Mouse (Mus musculus) midbrain, postnatal 0 days (tissue): ENCODE results near the gene Sytl2. TPM values are rescaled to one million over a fixed set of nuclear protein-coding genes. Genes with fewer than 3 reads are reported as not detected.

Experiments used
- ATAC-seq: fragments of 200-750 bp; cut with Nextera tagmentation; 2 replicates; pipeline ENCODE4 v1.8.0; 2017; ENCODE audit warnings: moderate number of reproducible peaks, mild to moderate bottlenecking, moderate TSS enrichment, moderate library complexity; ENCODE audit not compliant: low FRiP score
- DNase-seq: peaks from one replicate; pipeline ENCODE4 v3.0.0-alpha.2; 2015; ENCODE audit warnings: low spot score
- H3K27ac ChIP-seq: fragments of 300-500 bp; sonication (generic); 2 replicates; pipeline ENCODE4 v1.5.1; 2014; ENCODE audit warnings: low read depth, mild to moderate bottlenecking, low read length, mixed read lengths
- H3K27me3 ChIP-seq: fragments of 300-500 bp; sonication (generic); 2 replicates; pipeline ENCODE4 v1.6.1; 2014; ENCODE audit warnings: low read length, control low read depth, mixed read lengths; ENCODE audit not compliant: insufficient read depth
- H3K36me3 ChIP-seq: fragments of 300-500 bp; sonication (generic); 2 replicates; pipeline ENCODE4 v1.6.1; 2014; ENCODE audit warnings: low read length, control low read depth, mixed read lengths; ENCODE audit not compliant: insufficient read depth
- H3K4me1 ChIP-seq: fragments of 300-500 bp; sonication (generic); 2 replicates; pipeline ENCODE4 v1.6.1; 2014; ENCODE audit warnings: mild to moderate bottlenecking, control low read depth, antibody characterized with exemption, low read length, mixed read lengths; ENCODE audit not compliant: insufficient read depth
- H3K4me2 ChIP-seq: fragments of 300-500 bp; sonication (generic); 2 replicates; pipeline ENCODE4 v1.6.1; 2014; ENCODE audit warnings: low read depth, mild to moderate bottlenecking, low read length, mixed read lengths; ENCODE audit not compliant: poor library complexity, severe bottlenecking
- H3K4me3 ChIP-seq: fragments of 300-500 bp; sonication (generic); 2 replicates; pipeline ENCODE4 v1.5.1; 2014; ENCODE audit warnings: low read depth, mild to moderate bottlenecking, low read length, moderate library complexity
- H3K9ac ChIP-seq: fragments of 300-500 bp; sonication (generic); replicated peaks from 2 replicates; pipeline ENCODE4 v1.6.1; 2014; ENCODE audit warnings: mild to moderate bottlenecking, low read length, moderate library complexity, mixed read lengths; ENCODE audit not compliant: poor library complexity, severe bottlenecking
- H3K9me3 ChIP-seq: fragments of 300-500 bp; sonication (generic); 2 replicates; pipeline ENCODE4 v1.6.1; 2016; ENCODE audit warnings: low read length, control low read depth
- CTCF ChIP-seq: IDR thresholded peaks from 2 replicates; pipeline ENCODE4 v1.5.1; 2016; ENCODE audit warnings: antibody characterized with exemption, mild to moderate bottlenecking
- whole genome bisulfite sequencing: fragments of 180-500 bp; shearing (Covaris S2); extraction: QIAGEN DNeasy Blood & Tissue Kit; methylation state at CpG from one replicate; pipeline ENCODE4 v1.1.7; 2014; 5-methylcytosine and 5-hydroxymethylcytosine counted together
- polyA plus RNA-seq: library from polyadenylated mRNA; unstranded; fragments of >200 nt; fragmentation: Nextera tagmentation; extraction: Ambion mirVana; gene quantifications from 2 replicates; pipeline ENCODE4 v1.2.1, GENCODE M21; 2015
- total RNA-seq: library from RNA; depleted of rRNA; stranded (reverse); fragments of >200 nt; gene quantifications from 2 replicates; pipeline ENCODE4 v1.2.3, GENCODE M21; 2014

Sytl2 gene
- total and polyA plus RNA-seq, 2 experiments from 2014 or later, result 8.7 to 11.0 TPM

- H3K36me3 ChIP-seq, result no peaks in the 10 kb centered on the region
- no peak for TF ChIP-seq CTCF
- no peaks in the 10 kb centered on the region for H3K9me3 ChIP-seq
- DNase-seq, result no peak
- H3K4me3 ChIP-seq, result no peak overlapping the region
- no peaks in the 10 kb centered on the region for H3K27me3 ChIP-seq
- H3K9ac ChIP-seq, result no peak overlapping the region
- no peak overlapping the region for H3K27ac ChIP-seq
- ATAC-seq, result no peak
- 91% methylated on average over 4 of the region's 4 CpGs for WGBS
- H3K4me1 ChIP-seq, result no peaks in the 10 kb centered on the region
- H3K4me2 ChIP-seq, result no peak overlapping the region
Observed at GRCm38 (mm10) chr7:90440044-90440443, 138.0 kb downstream of the Sytl2 start.

- 7% methylated on average over 4 of the region's 4 CpGs for WGBS
- TF ChIP-seq CTCF, result no peak
- H3K9me3 ChIP-seq, result no peaks in the 10 kb centered on the region
Observed at GRCm38 (mm10) chr7:90442070-90442469, 140.0 kb downstream of the Sytl2 start.

GRCm38 (mm10) chr7:90442518-90443080 is 140.5 kb downstream of the Sytl2 start, which contains the start of gene Crebzf:
Gene Crebzf, plus strand, starts transcription at chr7:90442729.
- H3K4me2 ChIP-seq, result peak within 1 kb of the TSS; percentile 79
- no peaks in the 10 kb centered on the region for H3K27me3 ChIP-seq
- peak within 1 kb of the TSS; percentile 99 for H3K4me3 ChIP-seq
- no peak for TF ChIP-seq CTCF
- H3K36me3 ChIP-seq, result no peaks in the 10 kb centered on the region
- under 1% methylated on average over 51 of the region's 54 CpGs for WGBS
- H3K9me3 ChIP-seq, result no peaks in the 10 kb centered on the region
- ATAC-seq, result peak; percentile 98
- H3K9ac ChIP-seq, result peak within 1 kb of the TSS; percentile 99
- H3K27ac ChIP-seq, result peak within 1 kb of the TSS; percentile 98
- peak; percentile 99 for DNase-seq
- no peaks in the 10 kb centered on the region for H3K4me1 ChIP-seq

More at GRCm38 (mm10) chr7:90442070-90442469, 140.0 kb downstream of the Sytl2 start:
- Histone ChIP-seq H3K27me3 (no peaks in the 10 kb centered on the region), H3K27ac (peak overlapping the region; percentile 98), H3K9ac (peak overlapping the region; percentile 99), H3K4me1 (no peaks in the 10 kb centered on the region), H3K36me3 (no peaks in the 10 kb centered on the region), H3K4me2 (peak overlapping the region; percentile 41), H3K4me3 (peak overlapping the region; percentile 99)
- peak; percentile 6 for ATAC-seq
- DNase-seq, result no peak

GRCm38 (mm10) chr7:90443101-90444091 is 141.3 kb downstream of the Sytl2 start:
- Histone ChIP-seq H3K9me3 (no peaks in the 10 kb centered on the region), H3K4me3 (peak overlapping the region; percentile 99), H3K27me3 (no peaks in the 10 kb centered on the region), H3K36me3 (no peaks in the 10 kb centered on the region), H3K9ac (peak overlapping the region; percentile 99), H3K27ac (peak overlapping the region; percentile 98), H3K4me1 (no peaks in the 10 kb centered on the region), H3K4me2 (peak overlapping the region; percentile 79)
- DNase-seq (peak; percentile 67), ATAC-seq (peak; percentile 82)
- under 1% methylated on average over 93 of the region's 123 CpGs for WGBS
- peak; percentile 54 for TF ChIP-seq CTCF

GRCm38 (mm10) chr7:90444206-90444605 is 142.2 kb downstream of the Sytl2 start:
- Histone ChIP-seq H3K4me3 (peak overlapping the region; percentile 99), H3K27me3 (no peaks in the 10 kb centered on the region), H3K4me1 (no peaks in the 10 kb centered on the region), H3K27ac (peak overlapping the region; percentile 98; the same call in 1 of the 2 replicates), H3K36me3 (no peaks in the 10 kb centered on the region), H3K4me2 (peak overlapping the region; percentile 79), H3K9ac (peak overlapping the region; percentile 99), H3K9me3 (no peaks in the 10 kb centered on the region)
- ATAC-seq (no peak), DNase-seq (no peak)
- WGBS, result 0% methylated on average over 6 of the region's 6 CpGs
- TF ChIP-seq CTCF, result no peak
